Mouse (Mus musculus) 3T3-L1 (cell line): ENCODE data around the gene Hoxd3.

ENCODE experiments used
- DNase-seq: peaks from one replicate; pipeline ENCODE4 v3.0.0-alpha.2; 2015; ENCODE audit warnings: low read depth, low spot score

Gene Hoxd3

GRCm38 (mm10) chr2:74741252-74741978 lies 29.7 kb downstream of the Hoxd3 start:
- DNase-seq, result no peak

- DNase-seq, result no peak
These were observed 30.2 kb downstream of the Hoxd3 start for GRCm38 (mm10) chr2:74741979-74742277.

GRCm38 (mm10) chr2:74745540-74746297 lies 34.0 kb downstream of the Hoxd3 start:
- DNase-seq, result no peak

GRCm38 (mm10) chr2:74746298-74746921 lies 34.7 kb downstream of the Hoxd3 start:
- no peak for DNase-seq

GRCm38 (mm10) chr2:74747006-74747405 lies 35.3 kb downstream of the Hoxd3 start:
- DNase-seq, result no peak

GRCm38 (mm10) chr2:74747661-74748141 lies 36.0 kb downstream of the Hoxd3 start:
- no peak for DNase-seq

- no peak for DNase-seq
These were observed 36.8 kb downstream of the Hoxd3 start for GRCm38 (mm10) chr2:74748436-74748995.

GRCm38 (mm10) chr2:74749337-74750121 lies 37.8 kb downstream of the Hoxd3 start:
- no peak for DNase-seq

GRCm38 (mm10) chr2:74750731-74751250 lies 39.1 kb downstream of the Hoxd3 start:
- DNase-seq, result no peak

GRCm38 (mm10) chr2:74751861-74752260 lies 40.1 kb downstream of the Hoxd3 start:
- DNase-seq, result no peak

GRCm38 (mm10) chr2:74752431-74753174 lies 40.9 kb downstream of the Hoxd3 start:
- DNase-seq, result no peak

GRCm38 (mm10) chr2:74753175-74753523 lies 41.4 kb downstream of the Hoxd3 start:
- no peak for DNase-seq

- no peak for DNase-seq
These were observed 42.0 kb downstream of the Hoxd3 start for GRCm38 (mm10) chr2:74753711-74754110.

- DNase-seq, result no peak
These were observed 48.4 kb downstream of the Hoxd3 start for GRCm38 (mm10) chr2:74760146-74760545.

- no peak for DNase-seq
These were observed 50.2 kb downstream of the Hoxd3 start for GRCm38 (mm10) chr2:74761941-74762340.

- DNase-seq, result no peak
These were observed 51.0 kb downstream of the Hoxd3 start, which contains the start of gene Hoxd1 for GRCm38 (mm10) chr2:74762522-74763244. Hoxd1 (plus strand) TSS chr2:74762980.

- no peak for DNase-seq
These were observed 51.6 kb downstream of the Hoxd3 start for GRCm38 (mm10) chr2:74763245-74763735.

- no peak for DNase-seq
These were observed 52.2 kb downstream of the Hoxd3 start for GRCm38 (mm10) chr2:74763976-74764375.

- DNase-seq, result no peak
These were observed 62.6 kb downstream of the Hoxd3 start for GRCm38 (mm10) chr2:74774359-74774758.
